Mouse (Mus musculus): Measurements from ENCODE around the gene Zdhhc5. TPM values are rescaled to one million over a fixed set of nuclear protein-coding genes. Genes with fewer than 3 reads are reported as not detected.

Zdhhc5 gene
- 10 to 100 TPM; 45.1 to 50.9 TPM for total RNA-seq (2021)
- long read RNA-seq, experiment 1, full-length matches to known transcripts = 23 of 37 reads
- long read RNA-seq, experiment 1, partial matches to known transcripts = 8 of 37 reads
- long read RNA-seq, experiment 1, other reads (novel, unspliced or antisense) = 6 of 37 reads
- long read RNA-seq, experiment 2, full-length matches to known transcripts = 27 of 49 reads
- long read RNA-seq, experiment 2, partial matches to known transcripts = 10 of 49 reads
- long read RNA-seq, experiment 2, other reads (novel, unspliced or antisense) = 12 of 49 reads

- DNase-seq (ENCODE audit: low spot score in 2 of 2) = peak; percentile 99
These were observed at the start of gene Zdhhc5 for GRCm38 (mm10) chr2:84714811-84715561. TSS of gene Zdhhc5 (minus strand) at chr2:84715180.

- DNase-seq (ENCODE audit: low spot score in 2 of 2) = no peak
These were observed 47.8 kb upstream of the Zdhhc5 start for GRCm38 (mm10) chr2:84762818-84763217.

- DNase-seq (ENCODE audit: low spot score in 2 of 2) = no peak
These were observed 47.3 kb upstream of the Zdhhc5 start for GRCm38 (mm10) chr2:84762295-84762694.

- DNase-seq (ENCODE audit: low spot score in 2 of 2) = no peak
These were observed 46.9 kb upstream of the Zdhhc5 start for GRCm38 (mm10) chr2:84761840-84762239.

GRCm38 (mm10) chr2:84761309-84761708, 46.3 kb upstream of the Zdhhc5 start:
- no peak for DNase-seq (ENCODE audit: low spot score in 2 of 2)

GRCm38 (mm10) chr2:84760777-84761176, 45.8 kb upstream of the Zdhhc5 start:
- DNase-seq (ENCODE audit: low spot score in 2 of 2) = peak in 1 of 2 experiments; percentile 12

GRCm38 (mm10) chr2:84758542-84759127, 43.7 kb upstream of the Zdhhc5 start:
- DNase-seq (ENCODE audit: low spot score in 2 of 2) = peak in 1 of 2 experiments; percentile 32

- DNase-seq (ENCODE audit: low spot score in 2 of 2) = no peak
These were observed 42.2 kb upstream of the Zdhhc5 start for GRCm38 (mm10) chr2:84757026-84757682.

GRCm38 (mm10) chr2:84756245-84756644, 41.3 kb upstream of the Zdhhc5 start:
- DNase-seq (ENCODE audit: low spot score in 2 of 2) = no peak

- no peak for DNase-seq (ENCODE audit: low spot score in 2 of 2)
These were observed 35.1 kb upstream of the Zdhhc5 start for GRCm38 (mm10) chr2:84750115-84750514.

- peak in 1 of 2 experiments; percentile 32 for DNase-seq (ENCODE audit: low spot score in 2 of 2)
These were observed 29.1 kb upstream of the Zdhhc5 start for GRCm38 (mm10) chr2:84744126-84744525.

- peak; percentile 69 to 83 for DNase-seq (ENCODE audit: low spot score in 2 of 2)
These were observed 28.6 kb upstream of the Zdhhc5 start, which contains the start of gene Gm19426 for GRCm38 (mm10) chr2:84743561-84743960. TSS of gene Gm19426 (minus strand) at chr2:84743655.

- peak in 1 of 2 experiments; percentile 37 for DNase-seq (ENCODE audit: low spot score in 2 of 2)
These were observed 27.7 kb upstream of the Zdhhc5 start for GRCm38 (mm10) chr2:84742451-84743283.

GRCm38 (mm10) chr2:84741841-84742450, 27.0 kb upstream of the Zdhhc5 start:
- DNase-seq (ENCODE audit: low spot score in 2 of 2) = peak in 1 of 2 experiments; percentile 11

GRCm38 (mm10) chr2:84740608-84741333, 25.8 kb upstream of the Zdhhc5 start:
- no peak for DNase-seq (ENCODE audit: low spot score in 2 of 2)

GRCm38 (mm10) chr2:84738271-84738911, 23.4 kb upstream of the Zdhhc5 start:
- DNase-seq (ENCODE audit: low spot score in 2 of 2) = no peak

GRCm38 (mm10) chr2:84737451-84737925, 22.5 kb upstream of the Zdhhc5 start:
- no peak for DNase-seq (ENCODE audit: low spot score in 2 of 2)

GRCm38 (mm10) chr2:84736312-84737161, 21.6 kb upstream of the Zdhhc5 start:
- no peak for DNase-seq (ENCODE audit: low spot score in 2 of 2)

All from gastrocnemius, postnatal 4 days (tissue).